Mouse (Mus musculus) retina, postnatal 1 day (tissue): ENCODE results near the gene Hist1h3f.
"Not testable (repeated sequence)": the region's sequence is repeated elsewhere in the genome, so short reads cannot be mapped to it uniquely, and the experiment has no call there.

Experiments
- DNase-seq: peaks from one replicate; pipeline ENCODE4 v3.0.0-alpha.2; 2012

Hist1h3f gene

GRCm38 (mm10) chr13:23585442-23586098, 41.7 kb downstream of the Hist1h3f start:
- peak; percentile 96 for DNase-seq

- peak; percentile 62 for DNase-seq
Observed at GRCm38 (mm10) chr13:23586099-23586939, 42.5 kb downstream of the Hist1h3f start.

DNA sequence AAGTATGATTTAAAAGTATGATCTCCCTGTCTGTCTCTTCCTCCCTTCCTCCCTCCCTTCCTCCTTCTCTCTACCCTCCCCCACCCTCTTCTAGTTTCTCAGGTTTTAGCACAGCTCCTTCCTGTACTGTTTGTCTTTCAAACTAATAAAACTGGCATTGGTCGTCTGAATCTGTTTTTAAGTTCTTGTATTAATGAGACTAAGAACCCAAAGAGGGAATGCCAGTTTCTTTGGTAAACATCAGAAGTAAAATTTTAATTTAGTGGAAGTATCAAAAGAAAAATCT, 43.0 kb downstream of the Hist1h3f start:
- no peak for DNase-seq

GRCm38 (mm10) chr13:23591206-23591605, 47.4 kb downstream of the Hist1h3f start:
- DNase-seq, result no peak

DNA sequence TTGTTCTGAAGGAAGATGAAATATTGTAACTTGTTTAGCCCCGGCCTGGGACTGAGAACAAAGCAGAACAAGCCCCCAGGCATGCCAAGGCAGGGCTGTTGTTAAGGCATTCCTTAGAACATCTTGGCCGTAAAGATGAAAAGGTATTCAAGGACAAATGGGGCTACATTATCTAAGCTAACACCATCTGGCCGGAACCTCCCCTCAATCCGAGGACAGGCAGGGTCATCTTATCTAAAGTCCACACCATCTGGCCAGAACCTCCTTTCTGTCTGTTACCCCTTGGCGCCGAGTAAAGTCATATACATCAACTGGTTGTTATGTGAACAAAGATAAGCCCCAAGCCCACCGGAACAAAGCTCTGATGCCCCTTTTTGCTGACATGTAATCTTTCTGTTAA, 48.0 kb downstream of the Hist1h3f start:
- DNase-seq, result not testable (repeated sequence)

DNA sequence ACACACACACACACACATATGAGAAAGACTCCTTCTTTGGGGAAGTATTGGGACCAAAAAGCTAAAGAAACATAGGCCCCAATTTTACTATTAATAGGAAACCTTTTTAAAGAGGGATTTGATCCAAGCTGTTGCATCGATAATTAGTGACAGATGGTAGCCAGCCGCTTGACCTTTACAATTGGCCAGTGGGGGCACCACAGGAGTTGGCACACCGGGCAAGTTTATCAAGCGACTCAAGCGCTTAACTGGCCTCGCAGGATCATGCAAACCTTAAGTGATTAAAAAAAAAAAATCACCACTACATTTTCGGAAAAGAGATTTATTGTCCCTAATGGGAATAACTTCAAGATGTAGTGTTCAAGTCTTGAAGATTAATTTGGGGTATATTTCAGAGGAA, 48.8 kb downstream of the Hist1h3f start:
- DNase-seq, result peak; percentile 27

GRCm38 (mm10) chr13:23593051-23593770, 49.4 kb downstream of the Hist1h3f start:
- no peak for DNase-seq
